Mouse (Mus musculus): Measurements from ENCODE around the gene Ncam2. TPM values are rescaled to one million over a fixed set of nuclear protein-coding genes. Genes with fewer than 3 reads are reported as not detected.

Gene Ncam2
- polyA plus RNA-seq, 1 experiment from 2014 or later, result 0.05 TPM

- no peak for ATAC-seq (ENCODE audit: extremely low read depth, insufficient number of reproducible peaks, low FRiP score, low TSS enrichment)
- 75% methylated on average over 12 of the region's 12 CpGs for whole genome bisulfite sequencing
- Histone ChIP-seq H3K4me3 (no peak overlapping the region), H3K9ac (no peak overlapping the region), H3K27ac (replicated peaks) (no peak overlapping the region), H3K27me3 (replicated peaks) (peaks cover 7% of the 10 kb centered on the region; the same call in 1 of the 2 replicates), H3K4me1 (0 out of 2 replicates have a peak, but pooled peaks cover 6% of the 10 kb centered on the region), H3K4me2 (no peak overlapping the region), H3K9me3 (no peaks in the 10 kb centered on the region), H3K36me3 (no peaks in the 10 kb centered on the region)
These were observed 4.0 kb downstream of the Ncam2 start for GRCm38 (mm10) chr16:81204405-81205034.

- no peaks in the 10 kb centered on the region for H3K36me3 ChIP-seq
- no peak overlapping the region for H3K27ac ChIP-seq (replicated peaks)
- H3K9me3 ChIP-seq, result no peaks in the 10 kb centered on the region
- no peak for ATAC-seq (ENCODE audit: extremely low read depth, insufficient number of reproducible peaks, low FRiP score, low TSS enrichment)
- H3K27me3 ChIP-seq (replicated peaks), result no peaks in the 10 kb centered on the region
- H3K4me1 ChIP-seq, result peaks cover 4% of the 10 kb centered on the region; the same call in 1 of the 2 replicates
- H3K4me2 ChIP-seq, result no peak overlapping the region
- H3K9ac ChIP-seq, result no peak overlapping the region
- 76% methylated on average over 3 of the region's 3 CpGs for WGBS
- no peak overlapping the region for H3K4me3 ChIP-seq
These were observed 20.7 kb downstream of the Ncam2 start for GRCm38 (mm10) chr16:81221176-81221575.

- H3K9ac ChIP-seq, result no peak overlapping the region
- WGBS, result 53% methylated on average over 1 of the region's 1 CpGs
These were observed 23.3 kb downstream of the Ncam2 start for GRCm38 (mm10) chr16:81223841-81224240.

GRCm38 (mm10) chr16:81224253-81224652 is 23.8 kb downstream of the Ncam2 start:
- H3K27me3 ChIP-seq (replicated peaks), result no peaks in the 10 kb centered on the region
- H3K27ac ChIP-seq (replicated peaks), result no peak overlapping the region
- H3K36me3 ChIP-seq, result no peaks in the 10 kb centered on the region
- no peaks in the 10 kb centered on the region for H3K9me3 ChIP-seq
- H3K9ac ChIP-seq, result no peak overlapping the region
- H3K4me2 ChIP-seq, result no peak overlapping the region
- no peak overlapping the region for H3K4me3 ChIP-seq
- no peak for ATAC-seq (ENCODE audit: extremely low read depth, insufficient number of reproducible peaks, low FRiP score, low TSS enrichment)
- peaks cover 4% of the 10 kb centered on the region; the same call in 1 of the 2 replicates for H3K4me1 ChIP-seq

More at GRCm38 (mm10) chr16:81223841-81224240, 23.3 kb downstream of the Ncam2 start:
- Histone ChIP-seq H3K9me3 (no peaks in the 10 kb centered on the region), H3K4me2 (no peak overlapping the region), H3K4me1 (peaks cover 4% of the 10 kb centered on the region; the same call in 1 of the 2 replicates), H3K4me3 (no peak overlapping the region), H3K36me3 (no peaks in the 10 kb centered on the region), H3K27ac (replicated peaks) (no peak overlapping the region), H3K27me3 (replicated peaks) (no peaks in the 10 kb centered on the region)
- ATAC-seq (ENCODE audit: extremely low read depth, insufficient number of reproducible peaks, low FRiP score, low TSS enrichment), result no peak

GRCm38 (mm10) chr16:81254875-81255274 is 54.4 kb downstream of the Ncam2 start:
- H3K9me3 ChIP-seq, result no peaks in the 10 kb centered on the region
- H3K36me3 ChIP-seq, result no peaks in the 10 kb centered on the region
- no peak overlapping the region for H3K4me2 ChIP-seq
- no peaks in the 10 kb centered on the region for H3K4me1 ChIP-seq
- H3K9ac ChIP-seq, result no peak overlapping the region
- no peaks in the 10 kb centered on the region for H3K27me3 ChIP-seq (replicated peaks)
- no peak overlapping the region for H3K4me3 ChIP-seq
- no peak overlapping the region for H3K27ac ChIP-seq (replicated peaks)
- no peak for ATAC-seq (ENCODE audit: extremely low read depth, insufficient number of reproducible peaks, low FRiP score, low TSS enrichment)

GRCm38 (mm10) chr16:81260429-81260828 is 59.9 kb downstream of the Ncam2 start:
- 55% methylated on average over 2 of the region's 2 CpGs for WGBS

GRCm38 (mm10) chr16:81273597-81274360 is 73.3 kb downstream of the Ncam2 start:
- no peaks in the 10 kb centered on the region for H3K27me3 ChIP-seq (replicated peaks)
- ATAC-seq (ENCODE audit: extremely low read depth, insufficient number of reproducible peaks, low FRiP score, low TSS enrichment), result no peak; the same call in 1 of the 2 replicates
- peaks cover 7% of the 10 kb centered on the region for H3K4me1 ChIP-seq
- no peak overlapping the region for H3K4me2 ChIP-seq
- 47% methylated on average over 2 of the region's 2 CpGs for WGBS
- no peaks in the 10 kb centered on the region for H3K36me3 ChIP-seq
- H3K27ac ChIP-seq (replicated peaks), result peak overlapping the region; percentile 70
- no peak overlapping the region for H3K4me3 ChIP-seq
- no peaks in the 10 kb centered on the region for H3K9me3 ChIP-seq
- no peak overlapping the region for H3K9ac ChIP-seq

More at GRCm38 (mm10) chr16:81260429-81260828, 59.9 kb downstream of the Ncam2 start:
- no peak overlapping the region for H3K4me3 ChIP-seq
- H3K4me2 ChIP-seq, result no peak overlapping the region
- no peak for ATAC-seq (ENCODE audit: extremely low read depth, insufficient number of reproducible peaks, low FRiP score, low TSS enrichment)
- H3K9me3 ChIP-seq, result no peaks in the 10 kb centered on the region
- no peaks in the 10 kb centered on the region for H3K27me3 ChIP-seq (replicated peaks)
- H3K9ac ChIP-seq, result no peak overlapping the region
- no peak overlapping the region for H3K27ac ChIP-seq (replicated peaks)
- H3K36me3 ChIP-seq, result no peaks in the 10 kb centered on the region
- H3K4me1 ChIP-seq, result no peaks in the 10 kb centered on the region

- no peak overlapping the region for H3K4me2 ChIP-seq
- no peak for ATAC-seq (ENCODE audit: extremely low read depth, insufficient number of reproducible peaks, low FRiP score, low TSS enrichment)
These were observed 83.7 kb downstream of the Ncam2 start for GRCm38 (mm10) chr16:81284241-81284640.

GRCm38 (mm10) chr16:81284859-81285837 is 84.7 kb downstream of the Ncam2 start:
- WGBS, result 70% methylated on average over 7 of the region's 7 CpGs
- Histone ChIP-seq H3K36me3 (no peaks in the 10 kb centered on the region), H3K27ac (replicated peaks) (no peak overlapping the region), H3K9me3 (no peaks in the 10 kb centered on the region), H3K4me2 (no peak overlapping the region), H3K27me3 (replicated peaks) (no peaks in the 10 kb centered on the region), H3K4me1 (no peaks in the 10 kb centered on the region), H3K4me3 (no peak overlapping the region), H3K9ac (no peak overlapping the region)
- no peak for ATAC-seq (ENCODE audit: extremely low read depth, insufficient number of reproducible peaks, low FRiP score, low TSS enrichment)

More at GRCm38 (mm10) chr16:81284241-81284640, 83.7 kb downstream of the Ncam2 start:
- Histone ChIP-seq H3K4me3 (no peak overlapping the region), H3K4me1 (no peaks in the 10 kb centered on the region), H3K36me3 (no peaks in the 10 kb centered on the region), H3K27me3 (replicated peaks) (no peaks in the 10 kb centered on the region), H3K27ac (replicated peaks) (no peak overlapping the region), H3K9me3 (no peaks in the 10 kb centered on the region), H3K9ac (no peak overlapping the region)
- WGBS, result 34% methylated on average over 5 of the region's 5 CpGs

- Histone ChIP-seq H3K36me3 (no peaks in the 10 kb centered on the region), H3K4me2 (no peak overlapping the region), H3K4me1 (no peaks in the 10 kb centered on the region), H3K9me3 (no peaks in the 10 kb centered on the region), H3K4me3 (no peak overlapping the region), H3K9ac (no peak overlapping the region), H3K27ac (replicated peaks) (no peak overlapping the region), H3K27me3 (replicated peaks) (no peaks in the 10 kb centered on the region)
- WGBS, result 80% methylated on average over 2 of the region's 2 CpGs
- no peak for ATAC-seq (ENCODE audit: extremely low read depth, insufficient number of reproducible peaks, low FRiP score, low TSS enrichment)
These were observed 85.4 kb downstream of the Ncam2 start for GRCm38 (mm10) chr16:81285882-81286281.

- Histone ChIP-seq H3K27ac (replicated peaks) (no peak overlapping the region), H3K4me1 (no peaks in the 10 kb centered on the region), H3K9ac (no peak overlapping the region), H3K4me2 (no peak overlapping the region), H3K27me3 (replicated peaks) (no peaks in the 10 kb centered on the region), H3K9me3 (no peaks in the 10 kb centered on the region), H3K4me3 (no peak overlapping the region), H3K36me3 (no peaks in the 10 kb centered on the region)
- 37% methylated on average over 2 of the region's 2 CpGs for WGBS
- ATAC-seq (ENCODE audit: extremely low read depth, insufficient number of reproducible peaks, low FRiP score, low TSS enrichment), result no peak
These were observed 103.3 kb downstream of the Ncam2 start for GRCm38 (mm10) chr16:81303806-81304205.
